Mouse (Mus musculus): ENCODE measurements at regions not wholly inside any gene's neighbourhood (a gene's known extent, or its start where the extent isn't known, plus 50 kb on each side); places are given as distances from the start of the nearest gene placed in this dataset.

DNA sequence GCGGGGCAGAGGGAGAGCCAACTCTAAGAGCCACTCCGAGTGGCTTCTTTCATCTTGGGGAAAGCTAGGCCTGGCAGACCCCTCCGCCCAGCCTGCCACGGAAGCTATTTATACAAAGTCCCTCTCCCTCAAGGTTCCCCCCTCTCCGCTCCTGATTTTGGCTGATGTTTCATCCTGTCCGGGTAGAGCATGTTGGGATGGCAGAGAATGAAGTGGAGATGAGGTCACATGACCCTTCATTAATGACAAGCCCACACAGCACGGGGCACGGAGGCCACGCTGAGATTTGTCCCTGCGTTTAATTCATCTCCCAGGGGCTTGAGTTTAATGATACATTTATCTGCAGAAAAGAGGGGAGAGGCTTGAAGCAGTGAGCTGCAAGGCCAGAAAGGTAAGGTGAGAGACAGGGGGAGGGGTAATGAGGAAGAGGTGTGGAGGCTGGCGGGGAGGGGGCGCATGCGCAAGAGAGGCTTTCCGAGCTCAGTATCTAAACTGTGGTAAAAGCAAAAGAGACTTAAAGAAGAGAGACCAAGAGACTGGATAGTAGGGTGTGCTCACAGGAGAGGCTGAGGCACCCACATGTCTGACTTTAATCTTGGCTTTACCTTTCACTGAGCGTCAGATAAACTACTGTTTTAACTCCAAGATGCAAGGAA is 111.7 kb downstream of the Chst1 start:
- TF ChIP-seq CTCF (IDR thresholded peaks at IDR 0.05; ENCODE audit: control insufficient read depth, insufficient read depth, insufficient read length) (no peak), USF1 (IDR thresholded peaks at IDR 0.05; ENCODE audit: low read depth) (no peak), MAX (IDR thresholded peaks at IDR 0.05) (no peak), MYOD1 (IDR thresholded peaks at IDR 0.05; ENCODE audit: control insufficient read depth, insufficient read length, low read depth) (no peak), CEBPB (IDR thresholded peaks at IDR 0.05; ENCODE audit: low read depth) (no peak), MYOG (IDR thresholded peaks at IDR 0.05; ENCODE audit: control insufficient read depth, extremely low read depth, insufficient read length) (no peak)

Measured in C2C12 (cell line).